Mouse (Mus musculus): ENCODE measurements around the gene Lifr. TPM values are rescaled to one million over a fixed set of nuclear protein-coding genes. Genes with fewer than 3 reads are reported as not detected.
A peak's percentile ranks its signal among the peaks of the same experiment; 100 is the strongest.

Lifr gene
- polyA plus RNA-seq, 1 experiment = 2.7 TPM

DNA sequence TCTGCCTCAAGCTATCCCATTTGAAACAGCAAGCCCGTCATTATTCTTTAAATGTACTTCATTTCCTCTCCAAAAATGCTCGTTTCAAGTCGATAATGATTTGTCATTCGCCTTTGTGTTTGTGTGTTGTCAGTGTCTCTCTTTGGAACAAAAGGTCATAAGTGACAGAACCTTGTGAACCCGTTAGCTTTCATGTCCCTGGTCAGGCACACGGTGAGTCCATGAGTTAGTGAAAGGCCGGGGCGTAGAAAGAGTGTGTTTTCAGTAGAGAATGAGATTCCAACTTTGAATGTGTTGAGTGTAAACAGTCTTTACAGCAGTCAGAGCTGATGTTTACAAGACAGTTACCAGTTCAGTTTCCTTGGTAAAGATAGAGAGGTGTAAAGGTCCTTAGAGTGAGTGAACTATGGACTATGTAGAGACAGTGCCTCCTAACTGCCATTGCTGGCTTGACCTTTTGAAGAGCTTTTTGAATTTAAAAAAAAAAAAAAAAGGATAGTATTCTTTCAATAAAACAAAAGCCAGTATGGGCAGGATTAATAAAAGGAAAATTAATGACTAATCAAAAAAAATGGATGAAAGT lies 29.6 kb downstream of the Lifr start:
- WGBS = 49% methylated on average over 8 of the region's 8 CpGs
- no peak for DNase-seq (ENCODE audit: low read depth, low spot score)

DNA sequence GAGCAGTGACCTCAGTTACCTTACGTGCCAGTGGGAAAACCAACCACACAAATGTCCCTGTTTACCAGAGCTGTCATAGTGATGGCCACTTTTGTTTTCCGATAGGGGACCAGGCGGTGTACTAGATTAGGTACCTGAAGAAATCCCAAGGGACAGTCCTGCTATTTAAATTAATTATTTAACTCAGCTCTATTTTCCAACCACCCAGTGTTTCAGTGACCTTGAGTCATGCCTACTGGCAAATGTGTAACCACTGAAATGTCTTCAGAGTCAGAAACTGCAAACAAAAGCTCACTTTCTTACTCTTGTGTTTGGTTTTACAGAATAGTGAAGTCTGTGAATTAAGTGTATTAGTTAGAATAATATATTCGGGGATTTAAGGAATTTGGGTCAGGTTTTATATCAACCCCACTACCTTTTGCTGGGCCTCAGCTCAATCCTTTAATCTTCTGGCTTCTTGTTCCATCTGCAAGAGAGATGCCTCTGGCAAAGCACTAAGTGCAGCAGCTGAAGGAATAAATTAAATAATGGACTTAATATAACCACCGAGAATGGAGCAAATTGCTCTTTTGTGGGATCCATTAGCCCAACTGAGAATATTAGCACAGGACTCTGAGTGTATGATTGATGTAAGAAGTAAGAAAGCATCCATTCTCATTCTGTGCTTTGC lies 33.5 kb downstream of the Lifr start:
- no peak for DNase-seq (ENCODE audit: low read depth, low spot score)
- 70% methylated on average over 5 of the region's 5 CpGs for WGBS

DNA sequence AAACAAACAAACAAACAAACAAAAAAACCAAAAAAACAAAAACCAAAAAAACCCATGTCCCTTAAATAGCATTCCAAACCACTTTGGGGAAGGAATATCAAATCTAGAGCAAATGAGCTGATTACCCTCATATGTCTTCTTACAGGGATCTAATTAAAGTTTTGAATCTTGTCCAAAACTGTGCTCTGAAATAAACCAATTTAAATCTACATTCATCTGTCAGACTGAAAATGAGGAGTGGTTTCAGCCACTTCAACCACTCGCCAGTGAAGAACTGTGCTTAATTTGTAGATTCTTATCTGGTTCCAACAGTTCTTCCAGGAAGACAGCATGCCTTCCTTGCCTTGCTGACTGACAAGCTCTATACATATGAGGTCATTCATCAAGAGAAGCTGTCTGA lies 35.8 kb downstream of the Lifr start:
- DNase-seq (ENCODE audit: low read depth, low spot score) = no peak
- 54% methylated on average over 1 of the region's 1 CpGs for WGBS

DNA sequence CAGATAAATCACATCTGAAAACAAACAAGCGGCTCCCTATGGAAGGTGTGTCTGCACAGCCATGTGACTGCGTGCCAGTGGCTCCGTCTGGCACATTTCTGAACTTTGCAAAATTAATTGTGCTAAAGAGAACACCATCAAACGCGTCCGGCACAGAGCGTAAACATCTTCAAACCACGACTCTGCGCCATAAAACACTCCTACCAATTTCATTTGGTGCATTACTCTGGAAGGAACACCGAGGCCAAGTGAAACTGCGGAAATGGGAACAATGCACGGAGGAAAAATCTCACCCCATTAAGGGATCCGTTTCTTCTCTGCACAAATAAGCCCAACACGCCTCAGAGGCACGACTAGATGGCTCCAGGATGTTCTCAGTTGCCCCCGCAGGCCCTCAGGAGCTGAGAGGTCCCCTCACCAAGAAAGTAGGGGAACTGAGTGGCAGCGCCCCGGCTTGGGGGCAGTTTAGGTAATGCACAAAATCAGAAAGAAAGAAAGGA lies 38.3 kb downstream of the Lifr start:
- no peak for DNase-seq (ENCODE audit: low read depth, low spot score)
- WGBS = 1% methylated on average over 18 of the region's 18 CpGs

DNA sequence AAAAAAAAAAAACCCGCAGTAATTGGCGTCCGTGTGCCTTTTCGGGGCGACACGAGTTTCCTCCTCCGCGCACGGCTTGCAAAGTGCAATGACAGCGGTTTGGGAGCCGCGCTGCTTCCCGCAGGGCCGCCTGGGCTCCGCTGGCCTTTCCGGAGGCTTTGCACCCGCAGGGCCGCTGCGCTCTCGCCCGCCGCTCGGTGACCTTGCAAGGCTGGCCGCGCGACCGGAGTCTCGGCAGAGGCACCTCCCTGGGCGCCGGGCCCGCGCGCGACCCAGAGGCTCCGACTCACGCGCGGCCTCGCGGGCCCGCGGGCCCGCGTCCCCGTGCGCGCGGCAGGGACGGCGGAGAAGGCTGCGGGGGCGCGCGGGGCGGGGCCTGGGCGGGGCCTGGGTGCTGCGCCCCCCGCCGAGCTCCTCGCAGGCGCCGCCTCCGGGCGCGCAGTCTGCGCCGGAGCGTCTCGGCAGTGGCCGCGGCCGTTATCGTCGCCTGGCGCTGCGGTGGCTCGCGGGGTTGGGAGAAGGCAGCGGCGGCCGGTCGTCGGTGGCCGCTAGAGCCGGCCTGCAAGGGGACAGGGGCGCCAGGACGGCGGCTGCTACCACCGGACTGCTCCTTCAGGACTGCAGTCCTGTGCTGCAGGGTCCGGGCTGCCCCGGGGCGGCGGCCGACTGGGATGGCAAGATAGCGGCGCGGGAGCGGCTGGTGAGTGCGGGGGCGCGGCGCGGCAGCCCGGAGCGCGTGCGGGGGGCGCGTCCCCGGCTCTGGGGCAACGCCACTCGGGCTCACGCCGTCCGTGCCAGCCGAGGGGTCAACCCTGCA lies 38.9 kb downstream of the Lifr start:
- under 1% methylated on average over 114 of the region's 116 CpGs for WGBS

DNA sequence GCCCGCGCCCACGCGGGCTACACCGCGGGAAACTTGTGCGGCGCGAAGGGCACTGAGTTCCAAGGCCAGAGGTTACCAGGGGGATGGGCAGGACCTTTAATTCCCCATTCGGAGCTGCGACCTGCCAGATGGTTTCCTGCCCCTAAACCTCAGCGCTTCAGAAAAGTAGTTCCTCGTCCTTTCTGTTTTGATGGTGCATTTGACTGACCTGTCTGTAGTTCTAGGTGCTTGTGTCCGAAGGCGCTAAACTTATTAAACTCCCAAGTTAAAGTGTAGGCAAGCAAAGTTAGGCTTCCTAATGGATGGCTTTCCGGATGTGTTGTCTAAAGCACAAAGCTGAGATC lies 39.5 kb downstream of the Lifr start:
- no peak for DNase-seq (ENCODE audit: low read depth, low spot score)
- WGBS = under 1% methylated on average over 16 of the region's 16 CpGs

More for the DNA sequence above, 38.9 kb downstream of the Lifr start:
- peak; percentile 47 for DNase-seq (ENCODE audit: low read depth, low spot score)

DNA sequence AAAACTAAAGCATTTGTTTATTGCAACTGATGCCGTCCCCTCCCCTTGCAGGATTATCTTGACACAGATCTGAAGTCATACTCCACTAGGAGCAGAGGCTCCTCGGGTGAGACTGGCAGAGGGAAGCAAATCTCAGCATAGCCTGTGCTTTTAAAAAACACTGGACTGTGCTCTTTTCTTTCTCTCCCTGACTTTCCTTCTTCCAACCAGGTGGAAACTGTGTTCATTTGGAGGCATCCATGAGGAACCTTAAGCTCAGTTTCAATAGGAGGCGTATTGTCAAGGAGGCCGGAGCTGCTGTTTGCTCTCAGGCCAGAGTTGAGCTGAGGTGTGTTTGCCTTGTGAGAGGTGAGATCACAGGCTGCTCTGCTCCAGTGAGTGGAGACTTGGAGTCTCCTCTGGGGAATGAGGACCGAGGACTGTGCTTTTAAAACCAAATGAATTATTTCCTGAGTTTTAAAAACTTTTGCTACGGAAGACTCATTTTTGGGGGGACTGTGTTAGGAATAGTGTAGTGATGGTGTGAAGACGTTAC lies 40.3 kb downstream of the Lifr start:
- 27% methylated on average over 7 of the region's 7 CpGs for WGBS

DNA sequence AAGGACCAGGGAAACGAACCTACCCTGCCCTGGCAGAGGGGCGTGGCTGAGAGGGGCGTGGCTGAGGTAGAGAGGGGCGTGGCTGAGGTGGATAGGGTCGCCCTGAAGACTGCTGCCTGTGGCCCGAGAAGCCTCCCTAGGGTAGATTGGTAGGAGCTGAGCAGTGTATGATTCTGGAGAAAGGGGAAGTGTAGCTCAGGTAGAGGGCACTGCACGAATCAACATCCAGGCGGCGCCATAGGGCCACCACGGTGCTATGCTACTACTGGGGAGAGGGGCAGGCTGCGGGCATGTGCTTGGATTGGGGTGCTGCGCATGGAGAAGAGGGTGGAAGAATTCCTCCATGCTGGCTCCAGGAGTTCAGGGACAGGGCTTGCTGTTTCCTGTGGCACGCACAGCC lies 42.3 kb downstream of the Lifr start:
- 58% methylated on average over 13 of the region's 13 CpGs for WGBS
- no peak for DNase-seq (ENCODE audit: low read depth, low spot score)

More for the DNA sequence above, 40.3 kb downstream of the Lifr start:
- no peak for DNase-seq (ENCODE audit: low read depth, low spot score)

DNA sequence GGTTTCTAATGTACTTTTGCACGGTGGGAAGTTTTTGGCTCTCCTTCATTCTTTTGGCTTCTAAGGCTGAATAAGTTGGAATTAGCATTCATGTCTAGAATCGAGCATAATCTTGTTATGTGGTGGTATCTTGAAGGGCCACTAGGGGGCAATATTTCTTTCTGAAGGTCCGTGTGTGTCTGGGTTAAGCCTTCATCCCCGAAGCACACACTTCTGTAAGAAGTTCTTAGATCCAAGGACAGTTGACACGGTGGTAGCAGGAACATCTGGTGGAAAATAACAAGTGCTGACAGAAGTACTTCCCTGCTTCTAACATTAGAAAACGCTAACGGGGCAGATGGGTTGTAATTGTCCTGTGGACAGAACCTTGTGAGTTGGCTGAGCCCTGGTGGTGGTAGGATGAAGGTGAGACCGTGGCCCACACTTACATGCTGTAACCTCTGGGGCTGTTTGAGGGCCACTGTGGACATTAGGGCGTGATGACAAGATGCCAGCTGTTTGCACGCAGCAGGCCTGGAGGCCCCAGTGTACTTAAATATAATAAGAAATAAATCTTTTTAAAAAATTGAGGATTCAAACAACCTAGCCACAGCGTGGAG lies 44.1 kb downstream of the Lifr start:
- 56% methylated on average over 11 of the region's 11 CpGs for WGBS
- DNase-seq (ENCODE audit: low read depth, low spot score) = no peak

DNA sequence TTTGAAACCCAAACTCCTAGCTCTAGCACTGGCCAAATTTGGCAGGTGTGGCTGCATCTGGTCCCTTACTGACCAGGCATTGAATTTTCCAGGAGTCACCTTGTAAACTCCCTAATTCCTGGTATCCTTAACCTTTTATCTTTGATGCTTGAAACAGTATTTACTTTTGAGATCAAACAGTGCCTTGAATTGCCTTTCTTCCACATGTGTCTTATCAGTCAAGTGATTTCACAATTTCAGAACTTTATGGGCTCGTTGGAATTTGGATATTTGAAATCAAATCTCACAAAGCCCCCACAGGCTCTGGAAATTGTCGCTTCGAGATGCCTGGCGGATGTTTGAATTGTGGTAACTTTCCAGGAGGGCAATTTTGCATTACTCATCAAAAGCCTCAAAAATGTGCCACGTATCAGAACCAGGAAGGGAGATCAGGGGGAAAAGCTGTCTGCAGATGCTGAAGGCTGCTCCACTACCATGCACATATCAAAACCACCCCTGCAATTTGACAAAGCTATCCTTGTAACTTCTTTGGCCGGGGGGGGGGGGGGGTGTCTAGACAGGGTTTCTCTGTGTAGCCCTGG lies 45.7 kb downstream of the Lifr start:
- DNase-seq (ENCODE audit: low read depth, low spot score) = no peak
- WGBS = 23% methylated on average over 6 of the region's 6 CpGs

DNA sequence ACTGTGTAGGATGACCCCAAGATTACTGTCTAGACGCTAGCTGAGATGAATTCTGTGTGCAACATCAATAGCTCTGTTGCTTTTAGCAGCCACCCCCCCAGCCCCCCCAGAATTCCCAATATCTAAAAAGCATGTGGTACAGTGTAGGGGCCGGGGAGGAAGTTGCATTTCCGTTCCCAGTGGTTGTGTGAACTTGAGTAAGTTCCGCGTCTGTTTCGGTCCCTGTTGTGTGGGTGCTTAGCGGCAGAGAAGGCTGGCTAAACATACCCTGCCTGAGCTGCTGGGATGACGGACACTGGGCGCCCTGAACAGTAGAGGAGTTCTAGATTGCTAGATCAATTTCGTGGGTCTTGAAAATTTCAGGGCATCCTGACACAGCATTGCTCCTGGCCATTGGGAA lies 46.5 kb downstream of the Lifr start:
- WGBS = 73% methylated on average over 10 of the region's 10 CpGs
- DNase-seq (ENCODE audit: low read depth, low spot score) = no peak

DNA sequence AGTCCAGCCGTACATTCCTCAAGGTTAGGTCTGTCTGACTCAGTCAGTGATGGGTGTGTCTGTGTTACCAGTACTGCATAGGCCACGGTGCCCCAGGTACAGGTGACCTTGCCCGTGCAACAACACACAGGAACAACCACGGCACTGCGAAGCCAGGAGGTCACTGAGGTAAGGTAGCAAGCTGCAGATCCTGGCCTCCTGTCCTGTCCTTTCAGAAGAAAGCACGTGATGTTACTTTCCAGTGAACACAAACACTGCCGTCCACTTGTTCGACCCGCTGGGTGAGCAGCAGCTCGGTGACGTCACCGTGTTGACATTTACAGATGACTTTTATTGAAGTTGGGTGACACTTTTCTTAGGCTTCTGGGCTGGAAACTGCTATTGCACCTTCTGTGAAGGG lies 47.2 kb downstream of the Lifr start:
- WGBS = 22% methylated on average over 12 of the region's 12 CpGs
- DNase-seq (ENCODE audit: low read depth, low spot score) = no peak

DNA sequence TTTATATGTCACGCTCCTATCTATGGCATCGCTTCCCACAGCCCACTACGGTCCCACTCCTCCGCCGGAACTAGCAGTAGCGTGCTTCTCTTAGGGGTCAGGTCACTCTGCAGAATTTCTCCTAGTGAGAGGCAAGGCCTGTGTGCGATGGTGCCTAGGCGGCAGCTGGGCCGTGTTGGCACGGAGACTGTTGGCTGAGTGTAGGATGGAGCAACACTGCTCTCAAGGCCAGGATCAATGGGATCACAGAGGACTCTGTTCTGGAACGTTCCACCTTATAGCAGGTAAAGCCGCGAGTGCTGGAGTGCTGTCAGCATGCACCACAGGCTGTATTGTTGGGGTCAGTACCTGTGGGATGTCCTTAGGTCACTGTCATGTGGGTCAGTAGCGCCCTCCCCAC lies 48.1 kb downstream of the Lifr start:
- DNase-seq (ENCODE audit: low read depth, low spot score) = no peak
- WGBS = 91% methylated on average over 14 of the region's 14 CpGs

DNA sequence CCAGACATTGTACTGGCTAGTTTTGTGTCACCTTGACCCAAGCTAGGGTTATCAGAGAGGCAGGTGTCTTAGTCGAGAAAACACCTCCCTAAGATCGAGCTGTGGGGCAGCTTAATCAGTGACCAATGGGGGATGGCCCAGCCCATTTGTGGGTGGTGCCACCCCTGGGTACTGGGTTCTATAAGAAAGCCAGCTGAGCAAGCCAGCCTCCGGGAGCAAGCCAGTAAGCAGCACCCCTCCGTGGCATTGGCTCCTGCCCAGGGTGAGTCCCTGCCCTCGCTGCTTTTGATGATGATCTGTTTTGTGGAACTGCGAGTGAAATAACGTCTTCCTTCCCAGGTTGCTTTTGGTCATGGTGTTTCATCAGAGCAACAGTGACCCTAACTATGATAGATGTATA lies 49.9 kb downstream of the Lifr start:
- no peak for DNase-seq (ENCODE audit: low read depth, low spot score)
- 66% methylated on average over 7 of the region's 7 CpGs for WGBS

DNA sequence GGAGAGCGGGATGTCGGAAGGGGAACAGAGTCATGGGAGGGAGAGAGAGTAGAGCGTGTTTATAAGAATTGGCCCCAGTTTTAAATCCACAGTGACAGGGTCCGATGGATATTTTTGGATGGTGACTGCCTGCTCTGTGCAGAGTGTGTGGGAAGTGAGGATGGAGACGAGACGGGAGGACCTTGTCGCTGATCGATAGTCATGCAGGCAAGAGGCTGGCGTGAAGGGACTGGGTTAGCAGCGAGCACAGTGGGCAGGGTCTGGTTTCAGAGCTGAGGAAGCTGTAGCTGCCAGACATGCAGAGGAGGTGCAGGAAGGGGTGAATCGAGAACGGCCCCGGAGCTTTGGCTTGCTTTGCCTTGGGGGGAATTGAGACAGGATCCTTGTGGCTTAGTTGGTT lies 50.8 kb downstream of the Lifr start:
- no peak for DNase-seq (ENCODE audit: low read depth, low spot score)
- WGBS = 79% methylated on average over 13 of the region's 13 CpGs

DNA sequence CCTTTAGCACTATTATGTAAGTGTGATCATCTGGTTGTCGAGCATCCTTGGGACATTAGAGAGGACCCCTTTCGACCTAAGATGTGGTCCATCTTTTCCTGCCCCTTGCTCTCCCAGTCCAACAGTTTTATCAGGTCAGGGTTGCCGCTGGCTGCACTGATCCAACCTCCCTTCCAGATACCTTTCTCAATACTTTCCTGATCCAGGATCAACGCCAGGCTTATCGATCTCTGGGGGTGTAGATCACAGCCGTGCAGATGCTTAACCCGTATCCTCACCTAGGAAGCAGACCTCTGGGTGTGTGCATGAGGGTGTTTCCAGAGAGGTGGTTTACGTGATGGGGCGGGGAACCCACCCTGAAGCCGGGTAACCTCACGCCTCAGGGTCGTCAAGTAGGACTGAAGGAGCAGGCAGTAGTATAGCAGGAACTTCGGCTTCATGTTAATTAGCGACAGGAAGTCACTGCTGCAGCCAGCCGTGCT lies 53.3 kb downstream of the Lifr start:
- DNase-seq (ENCODE audit: low read depth, low spot score) = no peak

DNA sequence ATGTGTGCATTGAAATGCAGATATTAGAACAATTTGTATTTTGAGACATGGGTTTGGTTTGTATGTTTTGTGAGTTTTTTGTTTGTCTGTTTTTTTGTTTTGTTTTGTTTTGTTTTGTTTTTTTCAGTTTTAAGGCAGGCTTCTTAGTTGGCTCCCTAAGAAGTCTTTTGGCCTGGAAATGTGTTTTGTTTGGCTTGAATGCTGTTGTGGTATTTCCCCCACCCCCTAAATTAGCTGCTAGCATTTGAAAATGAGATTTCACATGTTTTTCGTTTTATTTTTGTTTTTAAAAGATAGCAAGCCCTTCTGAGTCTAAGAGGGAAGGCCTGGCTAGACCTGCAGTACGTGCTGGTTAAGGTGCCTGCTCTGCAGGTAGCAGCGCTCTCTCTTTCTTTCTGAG lies 54.1 kb downstream of the Lifr start:
- DNase-seq (ENCODE audit: low read depth, low spot score) = no peak
- 73% methylated on average over 3 of the region's 3 CpGs for WGBS

More for the DNA sequence above, 53.3 kb downstream of the Lifr start:
- WGBS = 56% methylated on average over 15 of the region's 15 CpGs

DNA sequence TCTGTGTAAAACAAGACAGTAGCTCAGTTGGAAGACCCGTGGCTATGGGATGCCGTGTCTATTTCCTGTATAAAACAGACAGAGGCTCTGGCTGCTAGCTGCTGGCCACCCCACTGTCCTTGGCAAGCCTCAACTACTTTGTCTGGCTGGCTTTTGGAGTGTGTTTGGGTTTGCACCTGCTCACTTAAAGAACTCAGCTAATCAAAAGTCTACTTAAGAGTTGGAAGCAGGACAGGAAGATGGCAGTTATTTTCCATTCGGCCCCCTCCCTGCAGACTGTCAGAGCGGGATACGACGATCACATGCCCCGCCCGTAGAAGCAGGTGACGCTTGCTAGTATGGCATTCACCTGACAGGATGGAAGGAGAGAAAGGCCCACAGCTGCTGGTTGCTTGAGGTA lies 54.5 kb downstream of the Lifr start:
- no peak for DNase-seq (ENCODE audit: low read depth, low spot score)
- WGBS = 25% methylated on average over 9 of the region's 9 CpGs

DNA sequence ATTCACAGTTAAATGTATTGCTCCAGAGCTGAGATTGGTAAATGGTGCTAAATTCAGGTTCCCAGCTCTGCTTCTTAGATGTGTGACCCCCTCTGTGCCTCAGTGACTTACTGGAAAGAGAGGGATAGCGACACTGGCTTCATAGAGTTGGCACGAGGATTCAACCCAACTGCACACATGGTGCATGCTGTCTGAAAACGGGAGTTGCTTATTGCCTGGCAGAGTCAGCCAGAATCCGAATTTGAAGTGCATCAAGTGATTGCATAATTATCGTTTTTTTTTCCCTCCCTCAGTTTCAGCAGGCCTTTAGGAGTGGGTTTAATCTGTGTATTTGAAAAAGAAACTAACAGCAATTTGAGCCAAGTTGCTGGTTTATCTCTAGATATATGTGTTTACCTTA lies 55.1 kb downstream of the Lifr start:
- no peak for DNase-seq (ENCODE audit: low read depth, low spot score)
- 55% methylated on average over 5 of the region's 5 CpGs for WGBS

DNA sequence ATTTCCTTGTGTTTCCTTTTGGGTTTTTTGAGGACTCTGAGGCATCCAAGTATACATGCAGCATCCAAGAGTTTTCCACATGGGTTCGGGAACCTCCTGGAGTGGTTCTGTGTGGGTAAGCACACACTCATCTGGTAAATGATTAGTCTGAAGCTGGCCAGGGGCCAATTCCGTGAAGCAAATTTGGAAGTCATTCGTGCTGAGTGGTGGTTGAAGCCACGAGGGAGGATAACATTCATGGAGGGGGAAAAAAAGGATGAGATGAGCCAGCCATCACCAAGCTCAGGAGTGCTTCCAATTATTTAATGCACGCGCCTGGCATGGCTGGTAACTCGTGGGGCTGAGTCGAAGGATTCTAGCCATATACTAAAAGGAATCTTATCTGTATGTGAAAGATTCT lies 56.1 kb downstream of the Lifr start:
- DNase-seq (ENCODE audit: low read depth, low spot score) = no peak
- WGBS = 48% methylated on average over 8 of the region's 8 CpGs

All from large intestine, adult 2 months (tissue).